Mouse (Mus musculus) liver, adult 2 months (tissue): Measurements from ENCODE around the gene Parp12.

Source experiments
- CTCF ChIP-seq: fragments of 200-500 bp; IDR thresholded peaks from 2 replicates; pipeline ENCODE4 v1.5.1; 2011; ENCODE audit warnings: low read depth, low read length, control low read depth
- POLR2A ChIP-seq: fragments of 200-500 bp; IDR thresholded peaks from 2 replicates; pipeline ENCODE4 v1.6.1; 2011; ENCODE audit warnings: low read length, control low read depth; ENCODE audit not compliant: insufficient read depth; ENCODE audit errors: extremely low read depth

- TF ChIP-seq CTCF (no peak), POLR2A (no peak)
Observed at GRCm38 (mm10) chr6:39131480-39131879, 13.3 kb upstream of the Parp12 start.
